Mouse (Mus musculus) large intestine, adult 2 months (tissue): ENCODE results near the gene Smurf1. TPM values are rescaled to one million over a fixed set of nuclear protein-coding genes. Genes with fewer than 3 reads are reported as not detected.
A peak's percentile ranks its signal among the peaks of the same experiment; 100 is the strongest.

Experiments used
- DNase-seq: peaks from one replicate; pipeline ENCODE4 v3.0.0-alpha.2; 2012; ENCODE audit warnings: low read depth, low spot score
- WGBS: fragments of 180-500 bp; shearing (Covaris S2); methylation state at CpG from one replicate; pipeline ENCODE4 v1.1.7; 2018; 5-methylcytosine and 5-hydroxymethylcytosine counted together
- polyA plus RNA-seq: library from polyadenylated mRNA; depleted of rRNA; stranded (reverse); fragments of >200 nt; gene quantifications from 2 replicates; pipeline ENCODE4 v1.2.3, GENCODE M21; 2012

The Smurf1 gene
- polyA plus RNA-seq, 1 experiment: 11.6 TPM

- WGBS: 94% methylated on average over 15 of the region's 15 CpGs
- DNase-seq: no peak
These were observed 88.6 kb downstream of the Smurf1 start for GRCm38 (mm10) chr5:144877021-144877420.

- DNase-seq: peak; percentile 21
- WGBS: 9% methylated on average over 13 of the region's 13 CpGs
These were observed 89.8 kb downstream of the Smurf1 start for GRCm38 (mm10) chr5:144875892-144876291.

- 93% methylated on average over 6 of the region's 6 CpGs for WGBS
- DNase-seq: no peak
These were observed 90.4 kb downstream of the Smurf1 start for GRCm38 (mm10) chr5:144875227-144875626.

GRCm38 (mm10) chr5:144872867-144873266, 92.8 kb downstream of the Smurf1 start:
- 82% methylated on average over 3 of the region's 3 CpGs for WGBS
- no peak for DNase-seq

GRCm38 (mm10) chr5:144872326-144872725, 93.3 kb downstream of the Smurf1 start:
- DNase-seq: no peak
- WGBS: 87% methylated on average over 5 of the region's 5 CpGs

- no peak for DNase-seq
- 83% methylated on average over 1 of the region's 1 CpGs for WGBS
These were observed 93.9 kb downstream of the Smurf1 start for GRCm38 (mm10) chr5:144871775-144872174.

- DNase-seq: no peak
- WGBS: 73% methylated on average over 7 of the region's 7 CpGs
These were observed 94.9 kb downstream of the Smurf1 start for GRCm38 (mm10) chr5:144870782-144871181.

- WGBS: 82% methylated on average over 7 of the region's 7 CpGs
- no peak for DNase-seq
These were observed 96.2 kb downstream of the Smurf1 start for GRCm38 (mm10) chr5:144869466-144869865.

GRCm38 (mm10) chr5:144866923-144867322, 98.7 kb downstream of the Smurf1 start:
- 77% methylated on average over 8 of the region's 8 CpGs for WGBS
- DNase-seq: no peak

- no peak for DNase-seq
- WGBS: 98% methylated on average over 8 of the region's 8 CpGs
These were observed 104.7 kb downstream of the Smurf1 start for GRCm38 (mm10) chr5:144860913-144861312.

- 86% methylated on average over 9 of the region's 9 CpGs for WGBS
- no peak for DNase-seq
These were observed 106.4 kb downstream of the Smurf1 start for GRCm38 (mm10) chr5:144859284-144859683.

- 94% methylated on average over 15 of the region's 15 CpGs for WGBS
These were observed 107.1 kb downstream of the Smurf1 start for GRCm38 (mm10) chr5:144858527-144858926.

GRCm38 (mm10) chr5:144855936-144856335, 109.7 kb downstream of the Smurf1 start:
- no peak for DNase-seq
- WGBS: 84% methylated on average over 6 of the region's 6 CpGs

More at GRCm38 (mm10) chr5:144858527-144858926, 107.1 kb downstream of the Smurf1 start:
- no peak for DNase-seq

GRCm38 (mm10) chr5:144853931-144854330, 111.7 kb downstream of the Smurf1 start:
- no peak for DNase-seq

GRCm38 (mm10) chr5:144851820-144852219, 113.8 kb downstream of the Smurf1 start:
- WGBS: 95% methylated on average over 3 of the region's 3 CpGs
- DNase-seq: no peak

More at GRCm38 (mm10) chr5:144853931-144854330, 111.7 kb downstream of the Smurf1 start:
- WGBS: 90% methylated on average over 5 of the region's 5 CpGs

- DNase-seq: no peak
- 89% methylated on average over 10 of the region's 10 CpGs for WGBS
These were observed 115.7 kb downstream of the Smurf1 start for GRCm38 (mm10) chr5:144849932-144850331.

GRCm38 (mm10) chr5:144848735-144849134, 116.9 kb downstream of the Smurf1 start:
- 73% methylated on average over 5 of the region's 5 CpGs for WGBS

GRCm38 (mm10) chr5:144845352-144845751, 120.3 kb downstream of the Smurf1 start:
- no peak for DNase-seq
- WGBS: 97% methylated on average over 20 of the region's 20 CpGs

More at GRCm38 (mm10) chr5:144848735-144849134, 116.9 kb downstream of the Smurf1 start:
- no peak for DNase-seq

GRCm38 (mm10) chr5:144836100-144836499, 129.5 kb downstream of the Smurf1 start:
- WGBS: 86% methylated on average over 3 of the region's 3 CpGs

GRCm38 (mm10) chr5:144831840-144832469, 133.7 kb downstream of the Smurf1 start:
- 72% methylated on average over 9 of the region's 9 CpGs for WGBS
- no peak for DNase-seq

More at GRCm38 (mm10) chr5:144836100-144836499, 129.5 kb downstream of the Smurf1 start:
- DNase-seq: no peak

GRCm38 (mm10) chr5:144829631-144830030, 136.0 kb downstream of the Smurf1 start:
- 85% methylated on average over 4 of the region's 4 CpGs for WGBS
- DNase-seq: no peak
